Mouse (Mus musculus): ENCODE measurements around the gene B2m.
"Not testable (repeated sequence)": the region's sequence is repeated elsewhere in the genome, so short reads cannot be mapped to it uniquely, and the experiment has no call there.

Gene B2m

DNA sequence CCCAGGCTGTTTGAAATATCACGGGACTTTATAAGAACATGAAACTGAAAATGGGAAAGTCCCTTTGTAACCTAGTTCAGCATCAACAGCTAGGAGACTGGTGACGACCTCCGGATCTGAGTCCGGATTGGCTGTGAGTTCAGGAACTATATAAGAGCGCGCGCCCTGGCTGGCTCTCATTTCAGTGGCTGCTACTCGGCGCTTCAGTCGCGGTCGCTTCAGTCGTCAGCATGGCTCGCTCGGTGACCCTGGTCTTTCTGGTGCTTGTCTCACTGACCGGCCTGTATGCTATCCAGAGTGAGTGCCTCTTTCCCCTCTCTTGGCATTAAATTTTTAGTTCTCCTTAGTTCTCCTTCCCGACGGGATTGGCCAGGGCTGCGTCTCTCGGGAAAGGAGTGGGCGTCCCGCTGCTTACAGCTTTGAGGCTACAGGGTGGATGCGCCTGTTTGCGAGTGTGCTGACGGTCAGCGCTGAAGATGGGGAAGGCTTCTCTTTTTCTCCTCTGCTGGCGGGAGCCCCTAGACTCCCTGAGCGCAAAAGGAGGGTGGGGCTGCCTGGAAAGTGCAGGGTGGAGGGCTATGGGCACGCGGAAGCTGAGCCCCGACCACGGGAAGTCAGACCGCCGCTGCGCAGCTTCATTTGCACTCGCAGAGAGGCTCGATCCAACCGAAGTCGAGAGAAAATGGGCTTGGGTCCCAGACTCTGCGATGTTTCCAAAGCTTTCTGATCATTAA lies at the start of gene B2m:
TSS of gene B2m (plus strand) at position 179 of the 734 bp plus-strand sequence.
- DNase-seq, result peak; percentile 99

DNA sequence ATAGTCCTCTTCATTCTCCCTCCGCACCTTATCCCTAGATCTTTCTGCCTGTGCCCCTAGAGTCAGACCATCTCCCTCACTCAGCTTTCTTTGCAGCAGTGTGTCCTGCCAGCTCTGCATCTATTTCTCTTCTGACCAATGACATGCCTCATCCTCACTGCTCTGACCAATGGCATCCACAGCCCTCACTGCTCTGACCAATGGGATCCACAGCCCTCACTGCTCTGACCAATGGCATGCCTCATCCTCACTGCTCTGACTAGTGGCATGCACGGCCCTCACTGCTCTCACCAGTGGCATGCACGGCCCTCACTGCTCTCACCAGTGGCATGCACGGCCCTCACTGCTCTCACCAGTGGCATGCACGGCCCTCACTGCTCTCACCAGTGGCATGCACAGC lies 49.8 kb upstream of the B2m start:
- DNase-seq, result not testable (repeated sequence)

DNA sequence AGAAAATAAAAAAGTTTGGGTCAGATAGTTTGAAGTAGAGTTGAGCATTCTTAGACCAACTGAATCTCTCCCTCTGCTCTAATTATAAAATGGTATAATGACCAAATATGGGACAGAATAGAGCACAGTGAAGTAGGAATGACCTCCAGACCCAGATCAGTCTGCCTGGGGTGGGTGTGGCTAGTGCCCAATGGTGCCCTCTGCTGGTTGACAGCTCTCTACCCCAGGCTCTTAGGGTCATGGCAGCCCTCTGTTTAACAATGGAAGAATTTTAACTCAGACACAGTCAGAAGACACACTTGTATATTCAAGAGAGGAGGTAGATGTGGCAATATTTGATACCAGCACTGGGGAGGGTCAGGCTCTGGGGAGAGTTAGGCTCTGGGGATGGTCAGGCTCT lies 45.4 kb upstream of the B2m start:
- peak; percentile 37 for DNase-seq

DNA sequence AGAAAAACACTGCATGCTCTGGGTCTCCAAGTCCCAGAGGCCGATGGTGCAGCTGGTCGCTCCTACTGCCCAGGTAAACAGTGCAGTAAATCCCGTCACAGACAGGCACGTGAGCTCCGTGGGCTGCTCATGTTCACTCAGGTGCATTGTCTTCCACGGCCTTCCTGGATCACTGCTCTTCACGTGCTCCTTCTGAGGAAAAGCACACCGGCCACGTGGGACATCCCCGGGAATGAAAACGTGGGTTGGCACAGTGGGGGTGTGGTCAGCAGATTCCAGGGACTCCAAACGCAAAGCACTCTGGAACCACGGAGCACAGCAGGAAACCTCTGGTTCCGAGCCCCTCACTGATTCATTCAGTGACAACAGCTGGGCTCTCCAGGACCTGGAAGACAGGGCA lies 39.4 kb upstream of the B2m start:
- no peak for DNase-seq

DNA sequence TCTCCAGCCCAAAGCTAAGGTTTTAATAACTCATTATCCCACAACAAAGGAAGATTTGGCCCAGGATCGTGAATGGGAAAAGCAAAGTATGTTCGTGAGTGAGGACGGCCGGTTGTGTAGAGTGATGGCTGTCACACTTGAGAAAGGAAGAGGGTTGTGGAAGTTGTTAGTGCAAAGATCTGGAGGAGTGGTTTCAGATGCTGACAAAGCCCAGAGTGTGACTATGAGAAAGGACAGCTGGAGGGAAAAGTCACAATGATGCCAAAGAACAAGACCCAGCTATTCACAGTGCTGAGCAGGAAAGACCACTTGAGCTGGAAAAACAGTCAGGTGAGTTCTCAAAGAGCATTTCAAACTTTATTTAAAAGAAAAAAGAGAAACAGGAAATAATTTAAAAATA lies 37.8 kb upstream of the B2m start:
- DNase-seq, result peak; percentile 68

GRCm38 (mm10) chr2:122116888-122117287 lies 30.6 kb upstream of the B2m start:
- no peak for DNase-seq

DNA sequence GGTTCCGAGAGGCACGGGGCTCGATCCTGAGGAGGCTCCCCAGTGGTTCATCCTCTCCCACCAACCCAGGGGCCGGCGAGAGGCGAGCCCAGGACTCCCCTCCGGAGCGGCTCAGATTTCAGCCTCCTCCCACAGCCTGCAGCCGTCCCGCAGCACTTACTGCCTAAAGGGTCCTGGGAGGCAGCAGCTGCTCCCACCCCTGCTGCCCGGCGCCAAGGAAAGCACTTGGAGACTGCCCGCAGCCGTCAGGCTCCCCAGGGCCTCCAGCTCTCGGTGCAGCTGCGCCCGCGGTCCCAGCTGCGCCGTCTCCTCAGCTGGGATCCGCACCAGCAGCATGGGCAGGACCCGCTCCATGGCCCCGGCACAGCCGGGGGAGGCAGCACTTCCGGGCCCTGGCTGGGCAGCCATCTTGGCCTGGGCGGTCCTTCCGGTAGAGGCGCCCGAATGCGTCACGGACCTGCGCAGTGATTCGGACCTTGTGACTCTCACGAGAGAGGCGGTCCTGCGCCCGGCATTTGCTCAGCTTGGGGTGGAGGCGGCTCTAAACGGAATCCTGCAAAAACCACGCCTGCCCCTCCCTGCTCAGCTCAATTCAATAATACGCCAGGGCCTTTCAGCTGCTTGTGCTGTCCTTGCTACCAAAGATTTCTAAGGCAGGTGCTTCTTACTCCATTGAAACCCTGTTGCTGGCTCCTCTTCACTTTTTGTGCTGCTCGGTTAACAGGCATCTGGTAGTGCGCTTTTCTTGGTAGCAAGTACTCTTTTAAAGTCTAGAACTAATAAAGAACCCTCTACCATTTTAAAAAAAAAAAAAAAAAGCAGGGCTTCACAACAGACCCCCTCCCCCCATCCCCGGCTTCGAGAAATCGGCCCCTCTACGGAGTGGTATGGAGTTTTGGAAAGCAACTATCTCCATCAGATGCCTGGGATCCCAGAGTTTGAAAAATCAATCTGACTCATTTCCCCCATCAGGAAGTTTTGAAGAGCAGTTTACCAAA lies 29.2 kb upstream of the B2m start, which contains the start of gene Spg11:
TSS of gene Spg11 (minus strand) at position 426 of the 998 bp plus-strand sequence.
- DNase-seq, result peak; percentile 99

DNA sequence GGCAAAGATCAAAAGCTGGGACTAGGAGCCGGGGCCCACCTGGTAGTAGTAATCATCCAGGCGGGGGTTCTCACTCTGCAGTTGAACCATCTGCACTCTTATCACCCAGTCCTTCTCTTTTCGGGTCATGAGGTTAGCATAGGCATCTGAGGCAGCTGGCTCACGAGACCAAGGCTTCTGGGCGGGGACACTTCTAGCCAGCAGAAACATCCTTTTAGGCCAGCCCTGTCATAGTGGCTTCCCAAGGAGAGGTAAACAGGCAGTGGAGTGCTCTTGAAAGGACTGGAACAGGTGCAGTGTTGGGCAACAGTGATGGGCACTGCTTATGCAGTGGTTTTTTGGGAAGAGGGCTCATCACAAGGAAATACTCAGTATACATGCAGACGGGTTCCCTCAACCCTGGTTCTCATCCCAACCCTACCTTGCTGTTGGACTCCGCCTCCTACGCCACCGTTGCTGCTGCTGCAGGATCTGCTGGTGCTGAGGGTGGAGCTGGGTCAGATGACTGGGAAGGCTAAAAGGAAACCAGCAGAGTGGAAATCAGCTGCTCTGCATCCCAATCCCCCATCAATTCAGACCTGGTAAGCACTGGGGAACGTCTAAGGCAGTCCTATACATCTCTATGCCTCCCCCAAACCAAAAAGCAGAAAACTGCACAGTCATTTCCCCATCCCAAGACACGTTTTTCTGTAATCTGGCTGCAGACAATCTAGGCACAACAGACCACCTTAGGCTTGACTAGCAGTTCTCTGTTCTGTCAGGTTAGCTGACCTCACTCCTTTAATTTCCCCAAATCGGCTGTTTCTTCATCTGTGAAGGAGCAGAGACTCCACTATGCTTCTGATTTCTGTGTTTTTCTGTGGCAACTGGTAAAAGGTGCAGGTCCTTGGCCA lies 21.6 kb upstream of the B2m start:
- DNase-seq, result no peak

DNA sequence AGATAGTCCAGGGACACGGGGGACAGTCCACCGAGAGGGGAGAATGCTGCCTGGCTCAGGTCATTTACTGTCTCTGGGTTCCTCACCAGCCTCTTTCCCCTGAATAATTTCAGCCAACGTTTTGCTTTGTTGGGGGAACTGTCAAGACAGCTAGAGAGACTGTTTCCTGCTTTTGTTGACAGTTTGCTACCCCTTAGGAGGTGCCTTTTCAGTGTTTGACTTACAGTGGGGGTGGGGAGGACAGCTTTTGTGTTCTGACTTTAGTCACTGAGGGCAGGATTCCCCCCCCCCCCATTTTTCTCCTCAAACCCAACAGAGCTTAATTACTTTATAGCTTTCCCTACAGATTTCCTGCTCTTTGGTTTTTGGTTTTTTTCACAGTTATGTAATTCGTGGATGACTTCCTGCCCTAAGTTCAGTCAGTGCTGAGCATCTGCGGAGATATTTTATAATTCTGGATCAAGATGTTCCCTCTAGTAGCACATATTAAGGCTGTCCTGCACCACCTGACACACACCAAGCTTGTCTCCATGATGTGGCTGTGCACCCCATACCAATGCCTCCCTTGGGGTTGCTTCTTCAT lies 20.6 kb upstream of the B2m start:
- no peak for DNase-seq

DNA sequence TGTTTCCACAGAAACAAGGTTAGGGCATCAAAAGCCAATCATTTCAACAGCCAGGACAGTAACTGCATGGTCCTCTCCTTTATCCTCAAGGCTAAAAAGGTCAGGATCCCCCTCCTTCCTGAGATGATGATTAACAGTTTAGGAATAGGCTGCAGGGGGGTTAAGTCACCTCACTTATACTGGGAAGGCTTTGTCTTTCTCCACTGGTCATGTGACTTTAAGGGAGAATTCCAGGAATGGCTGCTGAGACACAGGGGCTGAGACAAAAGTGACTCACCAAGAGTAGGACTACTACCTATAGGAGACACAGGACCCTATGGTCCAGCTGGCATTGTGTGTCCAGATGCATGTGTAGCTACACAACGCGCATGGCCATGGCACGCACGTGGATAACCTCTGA lies 19.9 kb upstream of the B2m start:
- DNase-seq, result no peak

DNA sequence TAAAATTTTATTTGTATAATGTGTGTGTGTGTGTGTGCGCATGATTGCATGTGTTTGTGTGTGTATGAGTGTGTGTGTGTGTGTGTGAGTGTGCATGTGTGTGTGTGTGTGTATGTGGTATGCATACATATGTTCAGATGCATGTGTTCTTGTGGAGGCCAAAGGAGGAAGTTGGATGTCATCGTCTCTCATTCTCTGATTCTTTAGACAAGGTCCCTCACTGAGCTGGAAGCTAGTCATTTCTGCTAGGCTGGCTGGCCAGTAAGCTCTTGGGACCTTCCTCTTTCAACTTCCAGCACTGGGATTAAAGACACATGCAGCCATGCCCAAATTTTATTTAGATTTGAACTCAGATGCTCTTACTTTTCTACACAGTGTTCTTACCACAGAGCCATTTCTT lies 15.4 kb upstream of the B2m start:
- DNase-seq, result no peak

DNA sequence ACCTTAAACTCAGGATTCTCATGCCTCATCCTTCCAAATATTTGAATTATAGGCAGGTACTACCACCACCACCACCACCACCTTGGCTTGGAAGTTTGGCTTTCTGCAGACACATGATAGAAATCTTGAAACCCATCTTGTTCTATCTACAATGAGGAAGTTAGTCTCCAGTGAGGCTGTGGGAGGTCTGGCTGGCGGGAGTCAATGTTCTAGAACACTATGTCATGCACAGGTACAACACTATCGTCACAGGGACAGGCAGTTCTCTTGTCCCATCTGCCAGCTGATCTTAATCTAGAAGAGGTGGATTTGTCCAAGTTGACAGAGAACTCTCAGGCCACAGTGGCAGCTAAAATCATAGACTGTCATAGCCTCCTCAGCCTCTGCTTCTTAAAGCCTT lies 14.9 kb upstream of the B2m start:
- DNase-seq, result no peak

- no peak for DNase-seq
Measured at GRCm38 (mm10) chr2:122137839-122138465, 9.5 kb upstream of the B2m start.

- DNase-seq, result no peak
Measured at GRCm38 (mm10) chr2:122140815-122141214, 6.7 kb upstream of the B2m start.

DNA sequence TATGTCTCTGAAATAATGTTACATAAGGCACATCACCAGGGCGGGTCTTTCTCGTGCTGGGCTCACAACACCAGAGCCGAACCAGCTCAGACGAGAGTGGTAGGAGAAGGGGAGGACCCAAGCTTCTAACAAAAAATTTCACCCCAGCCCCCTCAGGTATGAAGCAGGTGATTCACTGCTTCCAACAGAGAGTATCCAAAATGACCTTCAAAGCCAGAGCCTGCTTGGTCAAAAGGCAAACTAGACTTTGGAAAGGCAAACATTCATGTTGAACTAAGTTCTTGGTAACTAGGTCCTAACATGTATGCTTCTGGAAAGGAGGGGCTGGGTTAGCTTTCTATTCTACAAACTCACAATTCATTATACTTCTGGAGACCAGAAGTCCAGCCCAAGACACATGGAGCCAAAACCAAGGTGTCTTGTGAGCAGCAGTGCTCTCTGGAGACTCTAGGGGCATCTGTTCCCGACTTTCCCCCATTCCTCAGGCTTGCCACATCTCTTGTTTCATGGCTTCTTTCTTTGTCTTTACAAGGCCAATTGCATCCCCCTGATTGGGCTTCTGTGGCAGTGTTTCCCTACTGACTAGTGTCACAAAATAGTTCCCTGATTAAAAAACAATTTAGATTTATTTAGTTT lies 6.0 kb upstream of the B2m start:
- no peak for DNase-seq

GRCm38 (mm10) chr2:122143111-122143510 lies 4.4 kb upstream of the B2m start:
- no peak for DNase-seq

DNA sequence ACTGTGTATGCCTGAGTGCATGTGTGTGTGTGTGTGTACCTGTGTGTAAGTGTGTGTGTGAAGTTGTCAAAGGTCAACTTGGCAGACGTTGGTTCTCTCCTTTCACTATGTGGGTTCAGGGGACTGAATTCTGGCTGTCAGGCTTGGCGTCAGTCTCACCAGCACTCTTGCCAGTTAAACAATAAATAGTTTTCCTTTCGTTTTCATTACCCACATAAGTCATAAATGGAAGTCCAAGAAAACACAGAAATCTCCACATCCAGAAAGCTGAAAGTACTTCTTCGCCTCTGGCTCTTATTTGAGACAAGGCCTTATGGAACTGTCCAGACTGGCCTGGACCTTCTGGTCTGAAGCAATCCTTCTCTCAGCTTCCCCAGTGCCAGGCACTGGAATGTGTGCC lies 1.7 kb upstream of the B2m start:
- no peak for DNase-seq

DNA sequence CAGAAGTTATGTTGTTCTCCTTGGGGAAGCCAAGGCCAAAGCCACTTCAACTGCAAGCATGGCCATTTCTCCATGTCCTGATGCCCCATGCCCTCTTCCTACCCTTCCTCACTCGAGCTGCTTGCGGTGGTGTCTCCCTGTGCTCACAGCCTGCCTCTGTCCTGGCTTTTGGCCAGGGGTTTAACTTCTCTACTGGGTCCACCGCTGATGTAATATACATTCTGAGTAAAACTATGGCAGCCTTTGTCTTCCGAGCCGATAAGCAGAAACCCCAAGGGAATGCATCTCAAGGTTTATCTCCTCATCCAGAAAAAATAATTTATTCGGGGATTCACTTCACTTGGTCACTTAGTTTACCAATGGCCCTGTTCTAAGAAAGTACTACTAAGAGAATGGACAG lies 799 bp upstream of the B2m start:
- DNase-seq, result peak; percentile 46

DNA sequence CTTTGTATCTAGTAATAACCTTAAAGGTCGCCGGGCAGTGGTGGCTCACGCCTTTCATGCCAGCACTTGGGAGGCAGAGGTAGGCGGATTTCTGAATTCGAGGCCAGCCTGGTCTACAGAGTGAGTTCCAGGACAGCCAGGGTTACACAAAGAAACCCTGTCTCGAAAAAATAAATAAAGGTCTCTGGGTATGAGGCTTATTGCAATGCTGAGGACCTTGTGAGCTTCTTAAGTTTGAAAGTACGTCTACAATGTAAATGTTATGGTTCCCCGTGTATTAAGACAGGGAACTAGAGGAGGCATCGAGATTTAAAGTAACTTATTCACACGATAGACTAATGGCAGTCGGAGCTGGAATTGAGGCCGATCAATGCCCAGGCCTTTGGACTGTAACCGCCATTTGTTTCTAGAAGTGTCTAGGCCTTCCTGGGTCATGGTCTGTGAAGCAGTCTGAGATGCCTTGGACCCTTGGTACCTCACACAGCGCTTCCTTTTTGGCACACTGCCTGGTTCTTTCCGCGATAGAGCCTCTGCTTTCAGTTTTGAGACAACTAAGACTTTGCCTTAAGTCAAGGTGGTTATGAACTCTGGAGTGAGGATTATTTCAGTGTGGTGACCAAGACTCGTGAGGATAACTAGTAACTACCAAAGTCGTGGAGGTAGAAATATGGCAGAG lies 894 bp downstream of the B2m start:
- peak; percentile 94 for DNase-seq

DNA sequence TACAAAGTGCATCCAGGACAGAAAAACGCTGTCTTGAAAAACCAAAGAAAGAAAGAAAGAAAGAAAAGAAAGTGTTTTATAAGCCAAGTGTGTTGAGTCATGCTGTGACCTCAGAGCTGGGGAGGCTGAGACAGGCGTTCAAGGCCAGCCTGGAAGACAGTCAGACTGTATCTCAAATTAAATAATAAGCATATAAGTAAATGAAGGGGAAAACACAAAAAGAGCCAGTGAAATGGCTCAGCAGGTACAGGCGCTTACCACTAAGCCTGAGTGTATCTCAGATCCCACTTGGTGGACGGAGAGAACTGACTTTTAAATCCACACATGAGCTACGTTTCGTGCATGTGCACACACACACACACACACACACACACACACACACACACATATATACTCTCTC lies 1.8 kb downstream of the B2m start:
- no peak for DNase-seq

DNA sequence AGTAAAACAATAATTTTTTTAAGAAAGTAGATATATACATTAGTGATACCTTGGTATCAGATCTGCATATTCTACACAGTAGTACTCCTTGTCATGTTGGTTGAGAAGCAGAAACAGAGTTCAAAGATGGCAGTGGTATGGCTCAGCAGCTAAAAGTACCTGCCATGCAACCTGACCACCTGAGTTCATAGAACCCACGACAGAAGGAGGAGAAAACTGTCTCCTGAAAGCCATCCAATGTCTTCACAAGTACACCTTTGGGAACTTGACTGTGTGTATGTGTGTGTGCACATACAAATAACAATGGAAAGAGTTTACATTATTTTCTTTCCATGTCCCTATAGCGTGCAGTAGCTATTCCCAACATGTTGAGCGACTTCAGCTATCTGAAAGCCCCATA lies 2.2 kb downstream of the B2m start:
- DNase-seq, result no peak
